10 mouse cellular contexts compared by ENCODE assay signal in the genomic region with DNA sequence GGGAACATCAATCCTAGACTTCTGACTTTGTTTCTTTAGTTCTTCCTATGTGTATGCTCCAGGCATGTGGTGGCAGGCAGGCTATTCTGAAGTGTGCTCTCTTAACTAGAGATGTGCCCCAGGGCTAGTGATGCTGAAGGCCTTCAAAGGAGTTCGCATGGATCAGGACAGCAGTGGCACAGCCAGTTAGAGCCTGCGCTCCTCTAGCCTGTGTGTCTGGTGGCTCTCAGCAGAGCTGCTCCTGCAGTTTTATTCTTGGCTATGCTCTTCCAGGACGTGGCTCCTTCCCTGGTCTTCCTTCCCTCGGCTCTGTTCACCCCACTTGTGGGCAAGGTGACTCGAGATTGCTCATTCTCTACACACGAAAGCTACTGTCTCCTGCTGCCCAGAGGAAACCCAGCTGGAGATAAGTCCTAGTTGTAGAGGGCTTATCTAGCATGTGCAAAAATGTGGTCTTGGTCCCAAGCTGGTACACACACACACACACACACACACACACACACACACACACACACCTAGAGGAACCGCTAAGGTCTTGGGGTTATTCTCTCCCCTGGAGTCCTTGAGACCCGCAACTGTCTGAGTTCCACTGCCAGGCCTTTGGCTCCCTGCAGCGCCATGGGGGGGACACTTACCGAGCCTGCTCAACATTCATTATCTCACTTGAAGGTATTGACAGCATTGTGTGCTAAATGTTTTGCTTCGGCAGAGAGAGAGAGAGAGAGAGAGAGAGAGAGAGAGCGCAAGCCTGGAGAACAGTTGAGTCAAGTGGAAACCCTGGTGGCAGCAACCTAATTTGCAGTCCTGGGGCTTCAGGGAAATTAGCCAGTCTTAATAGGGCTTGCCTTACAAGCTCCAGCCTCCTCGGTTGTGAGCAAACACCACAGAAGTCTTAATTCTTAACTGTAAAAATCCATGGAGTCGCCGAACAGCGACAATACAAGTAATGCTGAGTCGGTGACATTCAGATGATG.
DNase-seq lines count a peak whose midpoint lies in the region; ATAC-seq lines count a peak whose summit lies in the region.
"Had no signal": no experiment of that assay in that cellular context is flagged by ENCODE, and none has a peak within 500 bp of the region (broad histone marks: within the 10 kb centered on the region; RNA-seq: fewer than 3 reads in every experiment).

No protein-coding gene starts in this region.

- no peak for DNase-seq in liver, embryonic 11.5 days (ENCODE audit: low spot score)
- DNase-seq in liver: no peak
- DNase-seq in forebrain, embryonic 10.5 days (ENCODE audit: extremely low spot score, low spot score): no peak
- DNase-seq in retina, embryonic 14.5 days (ENCODE audit: low spot score): peak; percentile 67
- no peak for DNase-seq in right cerebral cortex, postnatal 4 days
- no peak for DNase-seq in urinary bladder, postnatal 36 days (ENCODE audit: low spot score in 2 of 2)
- no peak for DNase-seq in right cerebral cortex, postnatal 25 days
- DNase-seq: gastrocnemius, adult 2 months had no signal

- H3K4me1 ChIP-seq in liver, embryonic 11.5 days (replicated peaks; ENCODE audit: control insufficient read depth, insufficient read depth, low read length): no peaks in the 10 kb centered on the region
- peaks cover 39% of the 10 kb centered on the region for H3K4me1 ChIP-seq in forebrain, embryonic 10.5 days
- peaks cover 16% of the 10 kb centered on the region for H3K4me1 ChIP-seq in limb, embryonic 12.5 days (replicated peaks)

- H3K9ac ChIP-seq in liver, embryonic 11.5 days (ENCODE audit: low read depth, low read length): no peak overlapping the region
- no peak overlapping the region for H3K9ac ChIP-seq in limb, embryonic 12.5 days (replicated peaks)

- ATAC-seq in liver, embryonic 11.5 days (replicated peaks; ENCODE audit: low FRiP score): peak; percentile 60
- peak; percentile 61; the same call in 1 of the 2 replicates for ATAC-seq in limb, embryonic 12.5 days (ENCODE audit: insufficient number of reproducible peaks, insufficient read depth, low FRiP score, low TSS enrichment, low read depth)
- ATAC-seq: Patski had no signal

- H3K4me3 ChIP-seq in liver, embryonic 11.5 days (ENCODE audit: low read depth, low read length): no peak overlapping the region
- H3K4me3 ChIP-seq in forebrain, embryonic 10.5 days: peak overlapping the region; percentile 4; the same call in 1 of the 2 replicates
- no peak overlapping the region for H3K4me3 ChIP-seq in limb, embryonic 12.5 days (replicated peaks)
- H3K4me3 ChIP-seq: gastrocnemius, adult 2 months had no signal

- no peaks in the 10 kb centered on the region for H3K36me3 ChIP-seq in liver, embryonic 11.5 days (ENCODE audit: control insufficient read depth, insufficient read depth, low read length)
- no peaks in the 10 kb centered on the region for H3K36me3 ChIP-seq in forebrain, embryonic 10.5 days (replicated peaks)
- no peaks in the 10 kb centered on the region for H3K36me3 ChIP-seq in limb, embryonic 12.5 days

- no peaks in the 10 kb centered on the region for H3K9me3 ChIP-seq in liver, embryonic 11.5 days (ENCODE audit: control insufficient read depth, low read length)
- no peaks in the 10 kb centered on the region for H3K9me3 ChIP-seq in forebrain, embryonic 10.5 days
- no peaks in the 10 kb centered on the region for H3K9me3 ChIP-seq in limb, embryonic 12.5 days

- WGBS in liver, embryonic 11.5 days: 35% methylated on average over 17 of the region's 17 CpGs
- WGBS in forebrain, embryonic 10.5 days: 45% methylated on average over 17 of the region's 17 CpGs
- 42% methylated on average over 17 of the region's 17 CpGs for WGBS in limb, embryonic 12.5 days

- no peak overlapping the region for H3K27ac ChIP-seq in liver, embryonic 11.5 days (ENCODE audit: low read depth, low read length)
- H3K27ac ChIP-seq in forebrain, embryonic 10.5 days: peak overlapping the region; percentile 70
- no peak overlapping the region for H3K27ac ChIP-seq in limb, embryonic 12.5 days
- H3K27ac ChIP-seq: gastrocnemius, adult 2 months had no signal

- no peaks in the 10 kb centered on the region for H3K27me3 ChIP-seq in liver, embryonic 11.5 days (replicated peaks; ENCODE audit: control insufficient read depth, insufficient read depth, low read length)
- H3K27me3 ChIP-seq in forebrain, embryonic 10.5 days (ENCODE audit: poor library complexity, severe bottlenecking): peaks cover 11% of the 10 kb centered on the region; the same call in 1 of the 2 replicates
- H3K27me3 ChIP-seq in limb, embryonic 12.5 days: 0 out of 2 replicates have a peak, but pooled peaks cover 4% of the 10 kb centered on the region
- H3K27me3 ChIP-seq: Patski had no signal

- peak overlapping the region; percentile 33 for H3K4me2 ChIP-seq in liver, embryonic 11.5 days
- peak overlapping the region; percentile 40 for H3K4me2 ChIP-seq in limb, embryonic 12.5 days
